Mouse (Mus musculus): ENCODE measurements around the gene Ninl. TPM values are rescaled to one million over a fixed set of nuclear protein-coding genes. Genes with fewer than 3 reads are reported as not detected.
"Not testable (repeated sequence)": the region's sequence is repeated elsewhere in the genome, so short reads cannot be mapped to it uniquely, and the experiment has no call there.

Gene Ninl
- total RNA-seq, 1 experiment, result 22.4 TPM

GRCm38 (mm10) chr2:150914781-150915515, 124.2 kb downstream of the Ninl start:
- H3K27ac ChIP-seq (ENCODE audit: insufficient read depth, low read depth, low read length, poor library complexity, severe bottlenecking), result no peak overlapping the region
- in situ Hi-C loops (cut with MboI; ENCODE audit: low sequenced_read_pairs in 2 of 2, unreplicated experiment in 2 of 2), result no loop called here
- H3K4me1 ChIP-seq (ENCODE audit: control insufficient read depth in 2 of 2, insufficient read depth in 2 of 2, low read length in 2 of 2, poor library complexity in 1 of 2), result no peaks in the 10 kb centered on the region
- no peak overlapping the region for H3K4me3 ChIP-seq (ENCODE audit: insufficient read depth in 1 of 2, low read depth in 1 of 2, low read length in 2 of 2, poor library complexity in 1 of 2, severe bottlenecking in 1 of 2)
- no peak overlapping the region for H3K9ac ChIP-seq (ENCODE audit: insufficient read depth, low read depth, low read length, poor library complexity, severe bottlenecking)
- TF ChIP-seq HCFC1 (IDR thresholded peaks at IDR 0.05; ENCODE audit: borderline replicate concordance, insufficient read depth, low read length), result no peak
- TF ChIP-seq MAFK (IDR thresholded peaks at IDR 0.05; ENCODE audit: insufficient read depth, low read depth, low read length), result no peak
- TF ChIP-seq ZC3H11A (IDR thresholded peaks at IDR 0.05; ENCODE audit: borderline replicate concordance, low read depth, low read length), result no peak
- TF ChIP-seq ZNF384 (IDR thresholded peaks at IDR 0.05; ENCODE audit: low read depth, low read length), result no peak
- no peak for TF ChIP-seq CHD2 (IDR thresholded peaks at IDR 0.05; ENCODE audit: low read depth, low read length)
- no peak for DNase-seq (ENCODE audit: low read depth, low spot score)
- no peaks in the 10 kb centered on the region for H3K9me3 ChIP-seq (ENCODE audit: control insufficient read depth, insufficient read depth, low read depth, low read length)
- peaks cover 4% of the 10 kb centered on the region; the same call in 1 of the 2 replicates for H3K36me3 ChIP-seq (ENCODE audit: control insufficient read depth, insufficient read depth, low read length, poor library complexity, severe bottlenecking)

GRCm38 (mm10) chr2:150910295-150910881, 128.8 kb downstream of the Ninl start:
- Histone ChIP-seq H3K27ac (ENCODE audit: insufficient read depth, low read depth, low read length, poor library complexity, severe bottlenecking) (no peak overlapping the region; the same call in 1 of the 2 replicates), H3K9ac (ENCODE audit: insufficient read depth, low read depth, low read length, poor library complexity, severe bottlenecking) (peak overlapping the region; percentile 59; the same call in 1 of the 2 replicates), H3K4me1 (ENCODE audit: control insufficient read depth in 2 of 2, insufficient read depth in 2 of 2, low read length in 2 of 2, poor library complexity in 1 of 2) (no peaks in the 10 kb centered on the region), H3K9me3 (ENCODE audit: control insufficient read depth, insufficient read depth, low read depth, low read length) (no peaks in the 10 kb centered on the region), H3K36me3 (ENCODE audit: control insufficient read depth, insufficient read depth, low read length, poor library complexity, severe bottlenecking) (no peaks in the 10 kb centered on the region), H3K4me3 (ENCODE audit: insufficient read depth in 1 of 2, low read depth in 1 of 2, low read length in 2 of 2, poor library complexity in 1 of 2, severe bottlenecking in 1 of 2) (peak overlapping the region; percentile 89 to 95)
- in situ Hi-C loops (cut with MboI; ENCODE audit: low sequenced_read_pairs in 2 of 2, unreplicated experiment in 2 of 2), result no loop called here
- DNase-seq (ENCODE audit: low read depth, low spot score), result no peak
- TF ChIP-seq HCFC1 (IDR thresholded peaks at IDR 0.05; ENCODE audit: borderline replicate concordance, insufficient read depth, low read length), result no peak
- no peak for TF ChIP-seq ZNF384 (IDR thresholded peaks at IDR 0.05; ENCODE audit: low read depth, low read length)
- TF ChIP-seq CHD2 (IDR thresholded peaks at IDR 0.05; ENCODE audit: low read depth, low read length), result no peak
- no peak for TF ChIP-seq MAFK (IDR thresholded peaks at IDR 0.05; ENCODE audit: insufficient read depth, low read depth, low read length)
- TF ChIP-seq ZC3H11A (IDR thresholded peaks at IDR 0.05; ENCODE audit: borderline replicate concordance, low read depth, low read length), result no peak

GRCm38 (mm10) chr2:150909429-150910039, 129.6 kb downstream of the Ninl start:
- Histone ChIP-seq H3K4me3 (ENCODE audit: insufficient read depth in 1 of 2, low read depth in 1 of 2, low read length in 2 of 2, poor library complexity in 1 of 2, severe bottlenecking in 1 of 2) (peak overlapping the region; percentile 89 to 95), H3K9ac (ENCODE audit: insufficient read depth, low read depth, low read length, poor library complexity, severe bottlenecking) (peak overlapping the region; percentile 98), H3K9me3 (ENCODE audit: control insufficient read depth, insufficient read depth, low read depth, low read length) (no peaks in the 10 kb centered on the region), H3K4me1 (ENCODE audit: control insufficient read depth in 2 of 2, insufficient read depth in 2 of 2, low read length in 2 of 2, poor library complexity in 1 of 2) (no peaks in the 10 kb centered on the region), H3K36me3 (ENCODE audit: control insufficient read depth, insufficient read depth, low read length, poor library complexity, severe bottlenecking) (no peaks in the 10 kb centered on the region), H3K27ac (ENCODE audit: insufficient read depth, low read depth, low read length, poor library complexity, severe bottlenecking) (peak overlapping the region; percentile 97)
- DNase-seq (ENCODE audit: low read depth, low spot score), result peak; percentile 98
- TF ChIP-seq MAFK (IDR thresholded peaks at IDR 0.05; ENCODE audit: insufficient read depth, low read depth, low read length) (no peak), ZNF384 (IDR thresholded peaks at IDR 0.05; ENCODE audit: low read depth, low read length) (peak; percentile 96), CHD2 (IDR thresholded peaks at IDR 0.05; ENCODE audit: low read depth, low read length) (no peak)
- in situ Hi-C loops (cut with MboI; ENCODE audit: low sequenced_read_pairs in 2 of 2, unreplicated experiment in 2 of 2), result no loop called here

GRCm38 (mm10) chr2:150908881-150909280, 130.3 kb downstream of the Ninl start:
- in situ Hi-C loops (cut with MboI; ENCODE audit: low sequenced_read_pairs in 2 of 2, unreplicated experiment in 2 of 2); DNase-seq (ENCODE audit: low read depth, low spot score); H3K9ac ChIP-seq (ENCODE audit: insufficient read depth, low read depth, low read length, poor library complexity, severe bottlenecking); H3K36me3 ChIP-seq (ENCODE audit: control insufficient read depth, insufficient read depth, low read length, poor library complexity, severe bottlenecking); H3K9me3 ChIP-seq (ENCODE audit: control insufficient read depth, insufficient read depth, low read depth, low read length); H3K4me1 ChIP-seq (ENCODE audit: control insufficient read depth in 2 of 2, insufficient read depth in 2 of 2, low read length in 2 of 2, poor library complexity in 1 of 2); H3K27ac ChIP-seq (ENCODE audit: insufficient read depth, low read depth, low read length, poor library complexity, severe bottlenecking): not testable (repeated sequence)
- peak overlapping the region; percentile 89 to 95; a peak in 3 of 4 replicates for H3K4me3 ChIP-seq (ENCODE audit: insufficient read depth in 1 of 2, low read depth in 1 of 2, low read length in 2 of 2, poor library complexity in 1 of 2, severe bottlenecking in 1 of 2)

All from ES-E14 (cell line).